Mouse (Mus musculus) gastrocnemius, postnatal 14 days (tissue): ENCODE results near the gene Hfm1. TPM values are rescaled to one million over a fixed set of nuclear protein-coding genes. Genes with fewer than 3 reads are reported as not detected.

ENCODE experiments used
- microRNA-seq, 2 experiments: library from miRNA; unstranded; fragments of <30 nt; microRNA quantifications; one replicate each; pipeline ENCODE4 v1.2.0; 2021
- total RNA-seq, 2 experiments: library from RNA; stranded (reverse); gene quantifications; 2 replicates each; pipeline ENCODE4 v1.2.3; 2021

Hfm1 gene
- total RNA-seq, 2 experiments from 2014 or later: not detected

Small RNAs within 50 kb of the gene (microRNA-seq; reads per million reads assigned to microRNA genes)
- gene Gm27527: 0 reads per million in 2 experiments

Other genes starting within 250 kb of the Hfm1 start
- 10 to 100 TPM; 40.2 to 43.9 TPM for gene Zfp644, start 229.0 kb downstream of the Hfm1 start, total RNA-seq
- gene Cdc7, start 38.0 kb upstream of the Hfm1 start, total RNA-seq: under 1 TPM; 0.88 to 1.00 TPM